Mouse (Mus musculus): Measurements from ENCODE around the gene Pax2.

- no peak for TF ChIP-seq CTCF (IDR thresholded peaks at IDR 0.05; ENCODE audit: control insufficient read depth, insufficient read depth, insufficient read length)
- TF ChIP-seq MYOG (IDR thresholded peaks at IDR 0.05; ENCODE audit: control insufficient read depth, extremely low read depth, insufficient read length) = no peak
- TF ChIP-seq CEBPB (IDR thresholded peaks at IDR 0.05; ENCODE audit: low read depth) = no peak
- TF ChIP-seq MAX (IDR thresholded peaks at IDR 0.05) = no peak
- no peak for TF ChIP-seq USF1 (IDR thresholded peaks at IDR 0.05; ENCODE audit: low read depth)
- TF ChIP-seq MYOD1 (IDR thresholded peaks at IDR 0.05; ENCODE audit: control insufficient read depth, insufficient read length, low read depth) = no peak
- no peak for TF ChIP-seq FOSL1 (IDR thresholded peaks at IDR 0.05; ENCODE audit: insufficient read depth, low read length, poor library complexity, severe bottlenecking)
Observed at GRCm38 (mm10) chr19:44876529-44876928, 120.7 kb downstream of the Pax2 start.

Measured in C2C12 (cell line).